11 mouse cellular contexts compared by ENCODE assay signal in genomic region chr19:23149465-23150410, GRCm38 (mm10). TPM values are rescaled to one million over a fixed set of nuclear protein-coding genes. Genes with fewer than 3 reads are reported as not detected.
A peak's percentile ranks its signal among the peaks of the same experiment; 100 is the strongest.
DNase-seq lines count a peak whose midpoint lies in the region; ATAC-seq lines count a peak whose summit lies in the region.
"Had no signal": no experiment of that assay in that cellular context is flagged by ENCODE, and none has a peak within 500 bp of the region (broad histone marks: within the 10 kb centered on the region; RNA-seq: fewer than 3 reads in every experiment).

No protein-coding gene starts in this region.

- H3K36me3 ChIP-seq in hindbrain, embryonic 16.5 days (ENCODE audit: control insufficient read depth, insufficient read depth, low read length), result no peaks in the 10 kb centered on the region
- H3K36me3 ChIP-seq in hindbrain, embryonic 10.5 days, result no peaks in the 10 kb centered on the region
- H3K36me3 ChIP-seq in neural tube, embryonic 15.5 days, result no peaks in the 10 kb centered on the region
- no peaks in the 10 kb centered on the region for H3K36me3 ChIP-seq in forebrain, embryonic 11.5 days (ENCODE audit: control insufficient read depth, insufficient read depth, low read length)
- H3K36me3 ChIP-seq: heart, embryonic 13.5 days; kidney, embryonic 15.5 days had no signal

- 77% methylated on average over 7 of the region's 7 CpGs for WGBS in hindbrain, embryonic 16.5 days
- 85% methylated on average over 7 of the region's 7 CpGs for WGBS in hindbrain, embryonic 10.5 days
- WGBS in neural tube, embryonic 15.5 days, result 77% methylated on average over 7 of the region's 7 CpGs
- 84% methylated on average over 7 of the region's 7 CpGs for WGBS in forebrain, embryonic 11.5 days

- no peak overlapping the region for H3K4me2 ChIP-seq in hindbrain, embryonic 16.5 days (ENCODE audit: low read length)
- no peak overlapping the region for H3K4me2 ChIP-seq in neural tube, embryonic 15.5 days
- no peak overlapping the region for H3K4me2 ChIP-seq in forebrain, embryonic 11.5 days (ENCODE audit: low read depth, low read length, severe bottlenecking)
- H3K4me2 ChIP-seq: heart, embryonic 13.5 days; kidney, embryonic 15.5 days had no signal

- H3K27me3 ChIP-seq in hindbrain, embryonic 16.5 days (replicated peaks; ENCODE audit: control insufficient read depth, insufficient read depth, low read length), result no peaks in the 10 kb centered on the region; the same call in 1 of the 2 replicates
- H3K27me3 ChIP-seq in hindbrain, embryonic 10.5 days (ENCODE audit: insufficient read depth, poor library complexity, severe bottlenecking), result peaks cover 8% of the 10 kb centered on the region; the same call in 1 of the 2 replicates
- H3K27me3 ChIP-seq in neural tube, embryonic 15.5 days (replicated peaks), result peaks cover 1% of the 10 kb centered on the region; the same call in 1 of the 2 replicates
- H3K27me3 ChIP-seq in forebrain, embryonic 11.5 days (ENCODE audit: control insufficient read depth, insufficient read depth, low read length), result no peaks in the 10 kb centered on the region
- H3K27me3 ChIP-seq: heart, embryonic 13.5 days; kidney, embryonic 15.5 days had no signal

- H3K27ac ChIP-seq in hindbrain, embryonic 16.5 days (ENCODE audit: low read depth, low read length), result peak overlapping the region; percentile 55; the same call in 1 of the 2 replicates
- no peak overlapping the region for H3K27ac ChIP-seq in hindbrain, embryonic 10.5 days
- peak overlapping the region; percentile 66 for H3K27ac ChIP-seq in neural tube, embryonic 15.5 days (replicated peaks)
- H3K27ac ChIP-seq in forebrain, embryonic 11.5 days (ENCODE audit: low read depth, low read length), result no peak overlapping the region
- H3K27ac ChIP-seq: heart, embryonic 13.5 days; kidney, embryonic 15.5 days had no signal

- ATAC-seq in hindbrain, embryonic 16.5 days, result peak; percentile 69
- peak; percentile 30; the same call in 1 of the 2 replicates for ATAC-seq in neural tube, embryonic 15.5 days (ENCODE audit: low FRiP score)
- no peak for ATAC-seq in forebrain, embryonic 11.5 days (replicated peaks; ENCODE audit: low FRiP score)

- no peak overlapping the region for H3K4me3 ChIP-seq in hindbrain, embryonic 16.5 days (ENCODE audit: low read length)
- H3K4me3 ChIP-seq in hindbrain, embryonic 10.5 days, result no peak overlapping the region
- H3K4me3 ChIP-seq in neural tube, embryonic 15.5 days (replicated peaks), result no peak overlapping the region
- no peak overlapping the region for H3K4me3 ChIP-seq in forebrain, embryonic 11.5 days (ENCODE audit: low read depth, low read length)
- H3K4me3 ChIP-seq: heart, embryonic 13.5 days; kidney, embryonic 15.5 days had no signal

- no peaks in the 10 kb centered on the region for H3K9me3 ChIP-seq in hindbrain, embryonic 16.5 days (ENCODE audit: control insufficient read depth, low read length)
- no peaks in the 10 kb centered on the region for H3K9me3 ChIP-seq in hindbrain, embryonic 10.5 days
- no peaks in the 10 kb centered on the region for H3K9me3 ChIP-seq in neural tube, embryonic 15.5 days (replicated peaks)
- H3K9me3 ChIP-seq in forebrain, embryonic 11.5 days (ENCODE audit: control insufficient read depth, low read length), result no peaks in the 10 kb centered on the region
- H3K9me3 ChIP-seq: heart, embryonic 13.5 days; kidney, embryonic 15.5 days had no signal

- H3K4me1 ChIP-seq in hindbrain, embryonic 16.5 days (ENCODE audit: control insufficient read depth, insufficient read depth, low read depth, low read length), result peaks cover 3% of the 10 kb centered on the region; the same call in 1 of the 2 replicates
- peaks cover 29% of the 10 kb centered on the region for H3K4me1 ChIP-seq in hindbrain, embryonic 10.5 days (replicated peaks)
- peaks cover 25% of the 10 kb centered on the region; the same call in 1 of the 2 replicates for H3K4me1 ChIP-seq in neural tube, embryonic 15.5 days
- no peaks in the 10 kb centered on the region for H3K4me1 ChIP-seq in forebrain, embryonic 11.5 days (replicated peaks; ENCODE audit: control insufficient read depth, insufficient read depth, low read length)

- no peak for DNase-seq in hindbrain, embryonic 10.5 days (ENCODE audit: low spot score)
- DNase-seq in neural tube, embryonic 10.5 days (ENCODE audit: extremely low spot score, low spot score), result no peak
- DNase-seq in cerebellum, postnatal 25 days, result peak; percentile 54 to 64
- DNase-seq in adrenal gland, adult 18-20 months (ENCODE audit: low spot score in 2 of 2), result no peak
- no peak for DNase-seq in forebrain, embryonic 11.5 days (ENCODE audit: low spot score)
- DNase-seq: right cerebral cortex, postnatal 25 days; thymus, postnatal 4 days had no signal

- no peak overlapping the region for H3K9ac ChIP-seq in hindbrain, embryonic 16.5 days (ENCODE audit: low read depth, low read length)
- no peak overlapping the region for H3K9ac ChIP-seq in neural tube, embryonic 15.5 days (replicated peaks)
- H3K9ac ChIP-seq in forebrain, embryonic 11.5 days (ENCODE audit: low read length), result no peak overlapping the region
- H3K9ac ChIP-seq: heart, embryonic 13.5 days; kidney, embryonic 15.5 days had no signal

RNA-seq across cellular contexts. Expression of gene Klf9, which starts 8.7 kb away (rescaled TPM):
- polyA plus RNA-seq in hindbrain, embryonic 16.5 days (2015; fragmentation: Nextera tagmentation; extraction: Ambion mirVana), result 3.8 and 4.9 TPM in 2 replicates
- 1.1 and 1.2 TPM in 2 replicates for polyA plus RNA-seq in hindbrain, embryonic 10.5 days (2016; fragmentation: Nextera tagmentation; extraction: Ambion mirVana)
- polyA plus RNA-seq in neural tube, embryonic 15.5 days (2015; fragmentation: Nextera tagmentation; extraction: Ambion mirVana), result 5.0 and 5.3 TPM in 2 replicates
- total RNA-seq in adrenal gland, adult 18-20 months (2021), result 10 to 100 TPM; 63.4 to 82.4 TPM
- polyA plus RNA-seq in forebrain, embryonic 11.5 days (2014; fragmentation: Nextera tagmentation; extraction: Ambion mirVana), result 0.86 and 0.91 TPM in 2 replicates

Comparison
In these comparisons a context has a peak if more than half of its experiments do, and no peak if none do; other contexts are left out.
1. H3K27ac ChIP-seq: peak in hindbrain, embryonic 16.5 days (single experiment) and neural tube, embryonic 15.5 days (single experiment); none in hindbrain, embryonic 10.5 days (single experiment) and forebrain, embryonic 11.5 days (single experiment).
2. DNase-seq: peak in cerebellum, postnatal 25 days (2 of 2); none in hindbrain, embryonic 10.5 days (single experiment), neural tube, embryonic 10.5 days (single experiment), adrenal gland, adult 18-20 months (0 of 2) and forebrain, embryonic 11.5 days (single experiment).